In the genomic region with DNA sequence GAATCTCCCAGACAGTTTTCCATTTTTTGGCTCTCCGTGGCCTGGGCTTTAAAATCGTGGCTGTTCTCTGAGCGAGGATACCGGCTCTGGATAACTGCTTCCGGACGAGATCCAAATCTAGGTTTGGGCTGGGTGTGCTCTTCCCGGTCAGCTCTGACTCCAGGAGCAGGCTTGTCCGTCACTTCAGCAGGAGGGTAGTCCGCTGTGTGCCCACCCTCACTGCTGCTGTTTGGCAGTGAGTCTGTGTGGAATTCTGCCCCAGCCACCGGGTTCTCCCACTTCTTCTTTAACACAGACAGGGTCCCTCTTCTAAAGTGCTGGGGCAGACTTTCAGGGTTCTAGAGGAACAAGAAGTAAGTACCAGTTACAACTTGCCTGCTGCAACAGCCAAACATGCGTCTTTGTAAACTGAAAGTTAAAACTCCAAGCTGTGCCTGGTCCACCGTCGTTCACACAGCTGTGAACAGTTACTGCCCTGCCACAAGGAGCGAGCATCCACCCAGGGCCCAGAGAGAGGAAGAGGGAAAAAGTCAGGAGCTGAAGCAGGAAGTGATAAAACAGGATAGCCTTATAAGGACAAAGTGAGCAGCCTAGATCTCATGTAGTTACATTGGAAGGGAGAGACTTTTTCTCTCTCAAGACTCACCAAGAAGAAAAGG, we compare ENCODE assay signal across 8 mouse cellular contexts. TPM values are rescaled to one million over a fixed set of nuclear protein-coding genes. Genes with fewer than 3 reads are reported as not detected.
A peak's percentile ranks its signal among the peaks of the same experiment; 100 is the strongest.
DNase-seq lines count a peak whose midpoint lies in the region; ATAC-seq lines count a peak whose summit lies in the region.

No protein-coding gene starts in this region.

- H3K4me2 ChIP-seq in forebrain, embryonic 13.5 days = peak overlapping the region; percentile 44
- H3K4me2 ChIP-seq in liver, embryonic 11.5 days = peak overlapping the region; percentile 59

- peak overlapping the region; percentile 25 for H3K4me3 ChIP-seq in forebrain, embryonic 13.5 days
- peak overlapping the region; percentile 42 for H3K4me3 ChIP-seq in liver, embryonic 11.5 days (ENCODE audit: low read depth, low read length)

- no peak for ATAC-seq in forebrain, embryonic 13.5 days
- ATAC-seq in liver, embryonic 11.5 days (replicated peaks; ENCODE audit: low FRiP score) = no peak

- 69% methylated on average over 14 of the region's 14 CpGs for WGBS in forebrain, embryonic 13.5 days
- 29% methylated on average over 14 of the region's 14 CpGs for WGBS in liver, embryonic 11.5 days

- H3K4me1 ChIP-seq in forebrain, embryonic 13.5 days = peaks cover 43% of the 10 kb centered on the region
- H3K4me1 ChIP-seq in liver, embryonic 11.5 days (replicated peaks; ENCODE audit: control insufficient read depth, insufficient read depth, low read length) = no peaks in the 10 kb centered on the region; the same call in 1 of the 2 replicates

- H3K36me3 ChIP-seq in forebrain, embryonic 13.5 days (ENCODE audit: poor library complexity, severe bottlenecking) = peaks cover 14% of the 10 kb centered on the region
- peaks cover 4% of the 10 kb centered on the region; the same call in 1 of the 2 replicates for H3K36me3 ChIP-seq in liver, embryonic 11.5 days (ENCODE audit: control insufficient read depth, insufficient read depth, low read length)

- H3K27ac ChIP-seq in forebrain, embryonic 13.5 days = peak overlapping the region; percentile 96
- H3K27ac ChIP-seq in liver, embryonic 11.5 days (ENCODE audit: low read depth, low read length) = peak overlapping the region; percentile 2

- H3K9me3 ChIP-seq in forebrain, embryonic 13.5 days (replicated peaks) = no peaks in the 10 kb centered on the region
- no peaks in the 10 kb centered on the region for H3K9me3 ChIP-seq in liver, embryonic 11.5 days (ENCODE audit: control insufficient read depth, low read length)

- no peaks in the 10 kb centered on the region for H3K27me3 ChIP-seq in forebrain, embryonic 13.5 days
- no peaks in the 10 kb centered on the region for H3K27me3 ChIP-seq in liver, embryonic 11.5 days (replicated peaks; ENCODE audit: control insufficient read depth, insufficient read depth, low read length)

- peak overlapping the region; percentile 66 for H3K9ac ChIP-seq in forebrain, embryonic 13.5 days
- peak overlapping the region; percentile 60 for H3K9ac ChIP-seq in liver, embryonic 11.5 days (ENCODE audit: low read depth, low read length)

- peak; percentile 35 to 79 for DNase-seq in adrenal gland, adult (ENCODE audit: inconsistent age in 2 of 2, low spot score in 1 of 2)
- no peak for DNase-seq in adrenal gland, adult 8-10 months
- peak; percentile 63 for DNase-seq in heart, postnatal 4 days
- no peak for DNase-seq in liver, embryonic 11.5 days (ENCODE audit: low spot score)
- DNase-seq in neural tube, embryonic 10.5 days (ENCODE audit: extremely low spot score, low spot score) = peak; percentile 51
- no peak for DNase-seq in left cerebral cortex, adult 18-20 months (ENCODE audit: low spot score in 2 of 2)
- no peak for DNase-seq in cerebellum, postnatal 36 days

RNA-seq across cellular contexts. Expression of a gene that starts 47.1 kb away (rescaled TPM):
- total RNA-seq in adrenal gland, adult 8-10 months (2022) = 10 to 100 TPM; 58.2 to 67.4 (median 59.8) TPM
- 62.6 and 67.2 TPM in 2 replicates for polyA plus RNA-seq in forebrain, embryonic 13.5 days (2015; fragmentation: Nextera tagmentation; extraction: Ambion mirVana)
- 10 to 100 TPM; 29.3 to 31.3 TPM for total RNA-seq in heart, postnatal 4 days (2021)
- 32.3 and 34.7 TPM in 2 replicates for polyA plus RNA-seq in liver, embryonic 11.5 days (2014; fragmentation: Nextera tagmentation; extraction: Ambion mirVana)
- total RNA-seq in left cerebral cortex, adult 18-20 months (2021) = 10 to 100 TPM; 34.4 to 35.2 TPM

RNA-seq across cellular contexts. Expression of a gene that starts 55.5 kb away (rescaled TPM):
- total RNA-seq in adrenal gland, adult 8-10 months (2022) = 10 to 100 TPM; 42.8 to 70.7 (median 52.7) TPM
- 33.5 and 37.5 TPM in 2 replicates for polyA plus RNA-seq in forebrain, embryonic 13.5 days (2015; fragmentation: Nextera tagmentation; extraction: Ambion mirVana)
- 10 to 100 TPM; 26.9 to 32.3 TPM for total RNA-seq in heart, postnatal 4 days (2021)
- polyA plus RNA-seq in liver, embryonic 11.5 days (2014; fragmentation: Nextera tagmentation; extraction: Ambion mirVana) = 19.0 and 19.3 TPM in 2 replicates
- total RNA-seq in left cerebral cortex, adult 18-20 months (2021) = 1 to 10 TPM; 7.0 to 9.6 TPM

Comparison
In these comparisons a context has a peak if more than half of its experiments do, and no peak if none do; other contexts are left out.
1. DNase-seq: peak in adrenal gland, adult (2 of 2), heart, postnatal 4 days (single experiment) and neural tube, embryonic 10.5 days (single experiment); none in adrenal gland, adult 8-10 months (single experiment), liver, embryonic 11.5 days (single experiment), left cerebral cortex, adult 18-20 months (0 of 2) and cerebellum, postnatal 36 days (0 of 2).